Mouse (Mus musculus) embryonic facial prominence, embryonic 11.5 days (tissue): Measurements from ENCODE around the gene Hivep3. TPM values are rescaled to one million over a fixed set of nuclear protein-coding genes. Genes with fewer than 3 reads are reported as not detected.

Experiments used
- ATAC-seq: fragments of 200-750 bp; cut with Nextera tagmentation; replicated peaks from 2 replicates; pipeline ENCODE4 v1.8.0; 2017; ENCODE audit warnings: low read depth; ENCODE audit not compliant: insufficient number of reproducible peaks, low FRiP score, low TSS enrichment
- DNase-seq: peaks from one replicate; pipeline ENCODE4 v3.0.0-alpha.2; 2015; ENCODE audit warnings: low spot score
- H3K27ac ChIP-seq: fragments of 300-500 bp; sonication (generic); replicated peaks from 2 replicates; pipeline ENCODE4 v1.5.1; 2014; ENCODE audit warnings: mild to moderate bottlenecking, low read depth, low read length, control low read depth
- H3K27me3 ChIP-seq: fragments of 300-500 bp; sonication (generic); 2 replicates; pipeline ENCODE4 v1.6.1; 2014; ENCODE audit warnings: mild to moderate bottlenecking, low read length, moderate library complexity, mixed read lengths; ENCODE audit not compliant: control insufficient read depth, insufficient read depth
- H3K36me3 ChIP-seq: fragments of 300-500 bp; sonication (generic); replicated peaks from 2 replicates; pipeline ENCODE4 v1.6.1; 2014; ENCODE audit warnings: low read depth, mild to moderate bottlenecking, low read length, moderate library complexity, mixed read lengths; ENCODE audit not compliant: control insufficient read depth, insufficient read depth
- H3K4me1 ChIP-seq: fragments of 300-500 bp; sonication (generic); 2 replicates; pipeline ENCODE4 v1.6.1; 2014; ENCODE audit warnings: low read length, mixed read lengths; ENCODE audit not compliant: control insufficient read depth, insufficient read depth
- H3K4me2 ChIP-seq: fragments of 300-500 bp; sonication (generic); 2 replicates; pipeline ENCODE4 v1.6.1; 2014; ENCODE audit warnings: low read depth, mild to moderate bottlenecking, control low read depth, low read length, moderate library complexity
- H3K4me3 ChIP-seq: fragments of 300-500 bp; sonication (generic); 2 replicates; pipeline ENCODE4 v1.5.1; 2014; ENCODE audit warnings: low read depth, low read length, control low read depth
- H3K9ac ChIP-seq: fragments of 300-500 bp; sonication (generic); replicated peaks from 2 replicates; pipeline ENCODE4 v1.6.1; 2014; ENCODE audit warnings: mild to moderate bottlenecking, control low read depth, low read length
- H3K9me3 ChIP-seq: fragments of 300-500 bp; sonication (generic); replicated peaks from 2 replicates; pipeline ENCODE4 v1.6.1; 2016; ENCODE audit warnings: mild to moderate bottlenecking, low read length, inconsistent platforms, mixed read lengths; ENCODE audit not compliant: control insufficient read depth
- WGBS: fragments of 180-500 bp; shearing (Covaris S2); extraction: QIAGEN DNeasy Blood & Tissue Kit; methylation state at CpG from one replicate; pipeline ENCODE4 v1.1.7; 2014; 5-methylcytosine and 5-hydroxymethylcytosine counted together
- polyA plus RNA-seq: library from polyadenylated mRNA; unstranded; fragments of >200 nt; fragmentation: Nextera tagmentation; extraction: Ambion mirVana; gene quantifications from 2 replicates; pipeline ENCODE4 v1.2.1, GENCODE M21; 2014

Gene Hivep3
- polyA plus RNA-seq, 1 experiment from 2014 or later: 1.6 TPM

DNA sequence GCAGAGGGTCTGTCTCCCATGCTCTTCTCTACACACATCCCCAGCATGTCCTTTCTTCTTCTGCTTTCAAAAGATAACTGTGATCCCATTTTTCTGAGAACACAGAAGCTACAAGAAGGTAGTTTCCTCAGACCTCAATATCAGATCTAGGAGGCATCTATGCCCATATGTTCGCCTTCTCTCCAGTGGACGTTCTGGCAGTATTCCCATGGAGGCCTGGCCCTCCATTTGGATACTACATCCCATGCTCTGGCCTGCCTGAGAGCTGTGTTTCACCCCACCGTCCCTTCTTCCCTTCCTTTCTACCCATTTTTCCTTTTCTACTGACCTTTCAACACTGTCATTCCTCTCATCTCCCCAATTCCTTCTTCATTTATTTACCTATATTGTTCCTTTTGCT lies 34.5 kb downstream of the Hivep3 start:
- DNase-seq: no peak
- Histone ChIP-seq H3K27ac (no peak overlapping the region), H3K27me3 (no peaks in the 10 kb centered on the region), H3K9me3 (no peaks in the 10 kb centered on the region), H3K36me3 (no peaks in the 10 kb centered on the region), H3K4me2 (no peak overlapping the region), H3K4me3 (no peak overlapping the region), H3K4me1 (no peaks in the 10 kb centered on the region), H3K9ac (no peak overlapping the region)
- ATAC-seq: no peak
- 81% methylated on average over 3 of the region's 3 CpGs for WGBS

DNA sequence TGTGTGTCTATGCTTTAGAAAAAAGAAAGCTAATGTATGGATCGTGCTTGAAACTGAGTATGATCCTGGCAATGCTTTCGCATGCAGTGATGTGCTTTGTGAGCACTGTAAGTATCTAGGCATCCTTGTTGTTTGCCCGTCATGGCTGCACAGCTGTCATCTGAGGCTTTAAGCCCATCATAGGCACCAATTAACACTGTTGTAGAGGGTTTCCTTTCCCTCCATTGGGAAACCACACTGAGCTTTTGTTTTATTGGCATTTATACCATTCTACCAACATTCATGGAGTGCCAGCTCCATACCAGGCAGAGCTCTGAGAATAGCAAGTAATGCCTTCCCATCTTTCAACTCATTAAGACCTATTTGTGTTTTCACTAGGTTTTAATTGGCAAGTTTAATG lies 42.3 kb downstream of the Hivep3 start:
- 85% methylated on average over 3 of the region's 3 CpGs for WGBS
- Histone ChIP-seq H3K9ac (no peak overlapping the region), H3K9me3 (no peaks in the 10 kb centered on the region), H3K4me3 (no peak overlapping the region), H3K4me2 (no peak overlapping the region), H3K27ac (no peak overlapping the region), H3K36me3 (no peaks in the 10 kb centered on the region), H3K27me3 (no peaks in the 10 kb centered on the region), H3K4me1 (no peaks in the 10 kb centered on the region)
- ATAC-seq (no peak), DNase-seq (no peak)

- Histone ChIP-seq H3K9ac (no peak overlapping the region), H3K4me2 (no peak overlapping the region), H3K9me3 (no peaks in the 10 kb centered on the region), H3K4me3 (no peak overlapping the region), H3K27ac (no peak overlapping the region), H3K4me1 (no peaks in the 10 kb centered on the region), H3K27me3 (no peaks in the 10 kb centered on the region), H3K36me3 (no peaks in the 10 kb centered on the region)
- 81% methylated on average over 3 of the region's 3 CpGs for WGBS
- ATAC-seq (no peak), DNase-seq (no peak)
Observed at GRCm38 (mm10) chr4:119777146-119777545, 43.6 kb downstream of the Hivep3 start.

DNA sequence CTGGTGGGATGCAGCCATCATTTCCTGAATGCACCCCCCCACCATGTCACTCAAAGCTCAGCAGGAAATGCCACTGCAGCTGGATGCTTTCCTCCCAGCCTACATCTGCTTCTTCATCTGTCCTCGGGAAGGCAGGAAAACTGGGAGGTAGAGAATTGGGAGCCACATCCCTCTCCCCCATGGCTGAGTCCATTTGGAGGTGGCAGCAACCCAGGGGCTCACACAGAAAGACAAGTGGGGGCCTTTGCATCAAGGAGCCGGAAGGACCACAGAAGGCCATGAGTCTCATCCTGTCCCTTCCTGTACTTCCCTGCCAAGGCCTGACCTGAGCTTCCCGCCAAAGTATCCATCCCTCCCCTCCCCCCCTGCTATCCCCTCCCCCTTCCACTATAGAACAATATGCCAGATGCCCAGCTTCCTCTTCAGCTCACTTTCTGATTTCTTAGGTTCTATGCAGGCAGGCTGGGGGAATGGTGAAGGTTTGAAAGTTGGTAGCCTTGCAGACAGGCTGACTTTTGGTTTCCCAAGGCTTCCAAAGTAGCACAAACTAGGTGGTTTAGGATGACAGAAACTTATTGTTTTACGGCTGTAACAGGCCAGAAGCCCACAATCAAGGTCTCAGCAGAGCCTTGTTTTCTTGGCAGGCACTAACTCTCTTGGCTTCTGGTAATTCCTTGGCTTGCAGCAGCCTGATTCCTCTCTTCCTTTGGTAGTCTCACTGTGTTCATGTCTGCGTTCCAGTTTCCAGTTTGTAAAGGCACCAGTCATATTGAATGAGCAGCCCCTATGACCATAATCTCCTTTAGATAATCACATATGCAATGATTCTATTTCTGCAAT lies 46.2 kb downstream of the Hivep3 start:
- Histone ChIP-seq H3K9me3 (no peaks in the 10 kb centered on the region), H3K36me3 (no peaks in the 10 kb centered on the region), H3K4me1 (no peaks in the 10 kb centered on the region), H3K4me2 (no peak overlapping the region), H3K4me3 (no peak overlapping the region), H3K27me3 (no peaks in the 10 kb centered on the region), H3K27ac (no peak overlapping the region), H3K9ac (no peak overlapping the region)
- no peak for DNase-seq
- WGBS: 48% methylated on average over 5 of the region's 5 CpGs
- ATAC-seq: no peak

- no peak overlapping the region for H3K27ac ChIP-seq
- no peaks in the 10 kb centered on the region for H3K9me3 ChIP-seq
- H3K4me2 ChIP-seq: no peak overlapping the region
- DNase-seq: no peak
- H3K4me3 ChIP-seq: no peak overlapping the region
- ATAC-seq: no peak
- WGBS: 82% methylated on average over 6 of the region's 6 CpGs
- H3K36me3 ChIP-seq: no peaks in the 10 kb centered on the region
- H3K9ac ChIP-seq: no peak overlapping the region
- H3K27me3 ChIP-seq: no peaks in the 10 kb centered on the region
- no peaks in the 10 kb centered on the region for H3K4me1 ChIP-seq
Observed at GRCm38 (mm10) chr4:119780881-119781280, 47.3 kb downstream of the Hivep3 start.

DNA sequence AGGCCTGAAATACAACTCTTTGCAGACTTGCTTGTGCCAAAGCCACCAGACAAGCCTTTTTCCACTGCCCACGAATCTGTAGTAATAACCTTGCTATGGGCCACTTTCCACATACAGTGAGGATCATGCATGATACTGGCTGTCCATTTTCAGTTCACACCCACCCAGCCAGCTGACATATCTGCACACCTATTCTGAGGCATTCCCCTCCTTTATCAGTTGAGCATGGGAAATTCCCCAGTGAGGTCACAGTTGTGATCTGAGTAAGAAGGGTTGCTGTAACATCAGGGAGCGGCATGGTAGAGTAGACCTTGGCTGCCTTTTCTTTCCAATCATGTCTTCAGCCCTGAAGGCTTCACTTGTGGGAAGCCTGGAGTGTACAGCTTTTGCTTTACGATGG lies 51.4 kb downstream of the Hivep3 start:
- Histone ChIP-seq H3K9me3 (no peaks in the 10 kb centered on the region), H3K4me2 (no peak overlapping the region), H3K9ac (no peak overlapping the region), H3K4me1 (no peaks in the 10 kb centered on the region), H3K27ac (no peak overlapping the region), H3K27me3 (no peaks in the 10 kb centered on the region), H3K36me3 (no peaks in the 10 kb centered on the region), H3K4me3 (no peak overlapping the region)
- DNase-seq: no peak
- ATAC-seq: no peak
- WGBS: 90% methylated on average over 3 of the region's 3 CpGs

DNA sequence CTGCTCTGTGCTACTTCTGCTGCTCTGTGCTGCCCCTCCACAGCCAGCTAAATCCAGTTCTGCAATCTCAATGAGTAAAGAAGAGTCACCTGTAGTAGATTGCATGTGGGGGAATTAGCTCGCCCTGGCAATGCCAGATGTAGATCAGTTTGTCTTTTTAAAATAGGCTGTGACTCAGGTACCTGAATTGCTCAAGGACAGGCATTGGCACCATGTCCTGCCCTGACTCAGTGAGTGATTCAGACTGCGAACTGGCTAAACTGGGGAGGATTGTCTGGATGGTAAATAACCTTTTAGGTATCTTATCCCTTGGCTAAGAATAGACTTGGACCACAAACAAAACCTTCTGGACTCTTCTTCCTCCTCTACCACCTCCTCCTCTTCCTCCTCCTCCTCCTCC lies 52.7 kb downstream of the Hivep3 start:
- Histone ChIP-seq H3K27me3 (no peaks in the 10 kb centered on the region), H3K4me3 (no peak overlapping the region), H3K9ac (no peak overlapping the region), H3K9me3 (no peaks in the 10 kb centered on the region), H3K36me3 (no peaks in the 10 kb centered on the region), H3K4me2 (no peak overlapping the region), H3K27ac (no peak overlapping the region), H3K4me1 (no peaks in the 10 kb centered on the region)
- 77% methylated on average over 2 of the region's 2 CpGs for WGBS
- no peak for DNase-seq
- no peak for ATAC-seq

- Histone ChIP-seq H3K9me3 (no peaks in the 10 kb centered on the region), H3K4me1 (no peaks in the 10 kb centered on the region), H3K4me3 (no peak overlapping the region), H3K4me2 (no peak overlapping the region), H3K36me3 (no peaks in the 10 kb centered on the region), H3K27me3 (no peaks in the 10 kb centered on the region), H3K27ac (no peak overlapping the region), H3K9ac (no peak overlapping the region)
- ATAC-seq (no peak), DNase-seq (no peak)
- WGBS: 70% methylated on average over 1 of the region's 2 CpGs
Observed at GRCm38 (mm10) chr4:119786721-119787120, 53.1 kb downstream of the Hivep3 start.
